Mouse (Mus musculus): ENCODE data around the gene Ulk4. TPM values are rescaled to one million over a fixed set of nuclear protein-coding genes. Genes with fewer than 3 reads are reported as not detected.

The Ulk4 gene
- total and polyA plus RNA-seq, 3 experiments, result 26.6 to 31.1 TPM; not detected in 1

DNA sequence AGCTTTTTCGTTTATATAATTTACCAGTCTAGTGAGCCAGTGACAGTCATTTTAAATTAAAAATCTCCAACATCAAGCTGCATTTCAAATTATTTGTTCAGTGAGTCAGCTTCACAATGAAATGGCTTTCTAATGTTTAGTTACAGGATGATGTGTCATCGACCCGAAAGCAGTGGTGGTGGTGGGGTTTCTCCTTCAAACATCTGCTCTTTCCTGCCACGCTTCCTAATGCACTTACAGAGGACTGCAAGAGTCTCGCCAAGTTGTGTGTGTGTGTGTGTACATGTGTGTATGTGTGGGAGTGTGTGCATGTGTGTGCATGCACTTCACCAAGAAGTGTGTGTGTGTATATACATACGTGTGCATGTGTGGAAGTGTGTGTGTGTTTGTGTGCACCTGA lies 144.4 kb downstream of the Ulk4 start:
- TF ChIP-seq E2F4 (IDR thresholded peaks at IDR 0.05; ENCODE audit: borderline replicate concordance, low read depth, low read length) (no peak), USF1 (IDR thresholded peaks at IDR 0.05; ENCODE audit: low read depth, low read length) (no peak), MAZ (IDR thresholded peaks at IDR 0.05; ENCODE audit: low read depth, low read length) (no peak), TBP (IDR thresholded peaks at IDR 0.05; ENCODE audit: low read depth, low read length) (no peak), CTCF (IDR thresholded peaks at IDR 0.05 in 2 of 3, conservative IDR thresholded peaks at IDR 0.05 in 1 of 3; ENCODE audit: control insufficient read depth in 1 of 3, insufficient read depth in 1 of 3, low read depth in 2 of 3, low read length in 3 of 3, poor library complexity in 1 of 3, severe bottlenecking in 1 of 3) (no peak), UBTF (IDR thresholded peaks at IDR 0.05; ENCODE audit: borderline replicate concordance, insufficient read depth, low read depth, low read length) (no peak), NELFE (IDR thresholded peaks at IDR 0.05; ENCODE audit: low read depth, low read length) (no peak), HCFC1 (IDR thresholded peaks at IDR 0.05; ENCODE audit: low read depth, low read length) (no peak)
- Histone ChIP-seq H3K79me2 (ENCODE audit: control insufficient read depth, insufficient read depth, low read length, poor library complexity) (no peaks in the 10 kb centered on the region), H3K9me3 (replicated peaks; ENCODE audit: insufficient read depth, low read length) (no peaks in the 10 kb centered on the region), H3K27ac (ENCODE audit: control insufficient read depth, low read depth, low read length) (no peak overlapping the region), H3K27me3 (ENCODE audit: control insufficient read depth in 1 of 2, insufficient read depth in 2 of 2, low read length in 2 of 2) (no peaks in the 10 kb centered on the region), H3K4me3 (ENCODE audit: control insufficient read depth in 1 of 2, insufficient read depth in 1 of 2, low read depth in 2 of 2, low read length in 2 of 2) (no peak overlapping the region), H3K36me3 (ENCODE audit: control insufficient read depth in 1 of 2, insufficient read depth in 2 of 2, low read length in 2 of 2) (no peaks in the 10 kb centered on the region), H3K4me1 (ENCODE audit: control insufficient read depth in 1 of 2, insufficient read depth in 2 of 2, low read length in 2 of 2) (no peaks in the 10 kb centered on the region), H3K9ac (ENCODE audit: control insufficient read depth, low read depth, low read length, poor library complexity, severe bottlenecking) (no peak overlapping the region)
- no peak for DNase-seq (ENCODE audit: low read depth, low spot score)

DNA sequence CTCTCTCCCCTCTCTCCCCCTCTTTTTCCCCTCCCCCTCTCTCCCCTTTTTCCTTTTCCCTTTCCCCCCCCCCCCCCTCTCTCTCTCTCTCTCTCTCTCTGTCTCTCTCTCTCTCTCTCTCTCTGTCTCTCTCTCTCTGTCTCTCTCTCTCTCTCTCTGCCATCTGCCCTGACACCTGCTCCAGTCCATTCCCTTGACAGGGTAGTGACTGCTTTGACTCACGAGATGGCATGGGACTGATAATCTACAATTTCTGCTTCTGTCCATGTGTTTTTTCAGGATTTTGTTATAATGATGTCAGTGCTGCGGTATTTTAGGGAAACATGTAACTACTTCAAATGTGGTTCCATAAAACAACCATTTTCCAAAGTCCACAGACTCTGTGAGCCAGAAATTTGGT lies 147.5 kb downstream of the Ulk4 start:
- Histone ChIP-seq H3K9ac (ENCODE audit: control insufficient read depth, low read depth, low read length, poor library complexity, severe bottlenecking) (no peak overlapping the region), H3K27ac (ENCODE audit: control insufficient read depth, low read depth, low read length) (no peak overlapping the region), H3K4me1 (ENCODE audit: control insufficient read depth in 1 of 2, insufficient read depth in 2 of 2, low read length in 2 of 2) (no peaks in the 10 kb centered on the region), H3K4me3 (ENCODE audit: control insufficient read depth in 1 of 2, insufficient read depth in 1 of 2, low read depth in 2 of 2, low read length in 2 of 2) (no peak overlapping the region), H3K9me3 (replicated peaks; ENCODE audit: insufficient read depth, low read length) (no peaks in the 10 kb centered on the region), H3K27me3 (ENCODE audit: control insufficient read depth in 1 of 2, insufficient read depth in 2 of 2, low read length in 2 of 2) (no peaks in the 10 kb centered on the region), H3K79me2 (ENCODE audit: control insufficient read depth, insufficient read depth, low read length, poor library complexity) (no peaks in the 10 kb centered on the region), H3K36me3 (ENCODE audit: control insufficient read depth in 1 of 2, insufficient read depth in 2 of 2, low read length in 2 of 2) (no peaks in the 10 kb centered on the region)
- TF ChIP-seq MYC (IDR thresholded peaks at IDR 0.05; ENCODE audit: low read depth, low read length) (no peak), MAX (IDR thresholded peaks at IDR 0.05; ENCODE audit: low read length) (no peak), ZNF384 (IDR thresholded peaks at IDR 0.05; ENCODE audit: low read depth, low read length) (no peak), SIN3A (IDR thresholded peaks at IDR 0.05; ENCODE audit: low read length) (no peak), CHD1 (IDR thresholded peaks at IDR 0.05; ENCODE audit: low read depth, low read length) (no peak), ZMIZ1 (IDR thresholded peaks at IDR 0.05; ENCODE audit: low read depth, low read length) (no peak), POLR2AphosphoS5 (IDR thresholded peaks at IDR 0.05; ENCODE audit: borderline replicate concordance, low read depth, low read length) (no peak), TCF12 (IDR thresholded peaks at IDR 0.05; ENCODE audit: low read depth, low read length) (no peak), ZC3H11A (IDR thresholded peaks at IDR 0.05; ENCODE audit: low read depth, low read length) (no peak), POLR2AphosphoS2 (IDR thresholded peaks at IDR 0.05; ENCODE audit: low read length) (no peak), RAD21 (IDR thresholded peaks at IDR 0.05; ENCODE audit: low read depth, low read length) (no peak), MEF2A (IDR thresholded peaks at IDR 0.05; ENCODE audit: extremely low read depth, insufficient replicate concordance, low read depth, low read length, poor library complexity, severe bottlenecking) (no peak), MAZ (IDR thresholded peaks at IDR 0.05; ENCODE audit: low read depth, low read length) (no peak), GABPA (IDR thresholded peaks at IDR 0.05; ENCODE audit: low read depth, low read length) (no peak), RCOR1 (IDR thresholded peaks at IDR 0.05; ENCODE audit: low read depth, low read length) (no peak), ELF1 (IDR thresholded peaks at IDR 0.05; ENCODE audit: low read depth, low read length) (no peak), NRF1 (IDR thresholded peaks at IDR 0.05; ENCODE audit: insufficient read depth, low read depth, low read length, poor library complexity, severe bottlenecking) (no peak), CHD2 (IDR thresholded peaks at IDR 0.05; ENCODE audit: low read length) (no peak)
- DNase-seq (ENCODE audit: low read depth, low spot score), result no peak
